Mouse (Mus musculus) kidney, embryonic 14.5 days (tissue): ENCODE results near the gene Nebl. TPM values are rescaled to one million over a fixed set of nuclear protein-coding genes. Genes with fewer than 3 reads are reported as not detected.

Experiments used
- ATAC-seq: fragments of 200-750 bp; cut with Nextera tagmentation; 2 replicates; pipeline ENCODE4 v1.8.0; 2017; ENCODE audit warnings: moderate number of reproducible peaks, mild to moderate bottlenecking, moderate TSS enrichment, moderate library complexity; ENCODE audit not compliant: low FRiP score, low TSS enrichment
- H3K27ac ChIP-seq: fragments of 300-500 bp; sonication (generic); 2 replicates; pipeline ENCODE4 v1.5.1; 2014; ENCODE audit warnings: low read depth, mild to moderate bottlenecking, low read length, moderate library complexity, mixed read lengths
- H3K27me3 ChIP-seq: fragments of 300-500 bp; sonication (generic); 2 replicates; pipeline ENCODE4 v1.6.1; 2014; ENCODE audit warnings: mild to moderate bottlenecking, low read length; ENCODE audit not compliant: control insufficient read depth, insufficient read depth
- H3K36me3 ChIP-seq: fragments of 300-500 bp; sonication (generic); 2 replicates; pipeline ENCODE4 v1.6.1; 2014; ENCODE audit warnings: low read length, mixed read lengths; ENCODE audit not compliant: control insufficient read depth, insufficient read depth
- H3K4me1 ChIP-seq: fragments of 300-500 bp; sonication (generic); 2 replicates; pipeline ENCODE4 v1.6.1; 2014; ENCODE audit warnings: low read length, mixed read lengths; ENCODE audit not compliant: control insufficient read depth, insufficient read depth
- H3K4me2 ChIP-seq: fragments of 300-500 bp; sonication (generic); replicated peaks from 2 replicates; pipeline ENCODE4 v1.6.1; 2014; ENCODE audit warnings: low read depth, mild to moderate bottlenecking, low read length
- H3K4me3 ChIP-seq: fragments of 300-500 bp; sonication (generic); 2 replicates; pipeline ENCODE4 v1.5.1; 2014; ENCODE audit warnings: mild to moderate bottlenecking, low read length
- H3K9ac ChIP-seq: fragments of 300-500 bp; sonication (generic); 2 replicates; pipeline ENCODE4 v1.6.1; 2014; ENCODE audit warnings: low read depth, mild to moderate bottlenecking, low read length, moderate library complexity
- H3K9me3 ChIP-seq: fragments of 300-500 bp; sonication (generic); 2 replicates; pipeline ENCODE4 v1.6.1; 2016; ENCODE audit warnings: low read length; ENCODE audit not compliant: control insufficient read depth
- WGBS: fragments of 180-500 bp; shearing (Covaris S2); extraction: QIAGEN DNeasy Blood & Tissue Kit; methylation state at CpG from one replicate; pipeline ENCODE4 v1.1.7; 2014; 5-methylcytosine and 5-hydroxymethylcytosine counted together
- polyA plus RNA-seq: library from polyadenylated mRNA; unstranded; fragments of >200 nt; fragmentation: Nextera tagmentation; extraction: Ambion mirVana; gene quantifications from 2 replicates; pipeline ENCODE4 v1.2.1, GENCODE M21; 2014

The Nebl gene
- polyA plus RNA-seq, 1 experiment from 2014 or later = 6.4 TPM

DNA sequence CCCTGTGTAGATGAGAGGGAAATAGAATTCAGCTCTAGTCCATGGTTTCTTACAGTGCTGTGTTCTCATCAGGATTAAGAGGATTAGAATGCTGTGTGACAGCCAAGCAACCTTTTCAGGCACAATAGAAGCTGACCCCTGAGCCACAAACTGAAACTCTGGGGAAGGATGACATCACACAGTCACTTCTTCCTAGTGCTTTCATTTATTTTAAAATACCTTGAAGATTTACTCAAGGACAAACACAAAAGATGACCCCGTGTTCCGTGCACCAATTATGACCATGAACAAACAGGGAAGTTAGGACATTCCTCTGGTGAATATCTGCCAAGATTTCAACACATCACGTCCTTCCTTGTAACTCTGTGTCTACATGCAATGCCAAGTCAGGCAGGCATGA, 121.0 kb downstream of the Nebl start:
- Histone ChIP-seq H3K9me3 (no peaks in the 10 kb centered on the region), H3K27me3 (no peaks in the 10 kb centered on the region), H3K9ac (no peak overlapping the region), H3K36me3 (no peaks in the 10 kb centered on the region), H3K4me1 (no peaks in the 10 kb centered on the region), H3K4me2 (no peak overlapping the region), H3K27ac (no peak overlapping the region), H3K4me3 (no peak overlapping the region)
- 71% methylated on average over 3 of the region's 3 CpGs for WGBS
- ATAC-seq = no peak

DNA sequence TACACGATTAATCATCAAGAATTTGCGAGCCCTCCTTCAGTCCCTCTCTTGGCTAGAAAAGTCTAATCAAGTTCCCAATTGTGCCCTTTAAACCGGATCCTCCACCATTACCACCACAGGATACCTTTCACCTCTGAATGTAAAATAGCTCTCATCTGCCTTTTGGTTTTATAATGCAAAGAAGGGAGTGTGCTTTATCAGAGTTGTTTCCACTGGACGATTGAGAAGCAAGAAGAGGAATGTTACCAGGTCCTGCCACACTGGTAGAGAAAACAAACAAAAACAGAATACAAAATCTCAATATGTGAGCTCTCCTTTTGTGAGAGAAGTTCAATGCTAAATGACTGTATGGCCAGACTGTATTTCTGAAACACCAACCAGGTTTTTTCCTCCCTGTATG, 127.7 kb downstream of the Nebl start:
- Histone ChIP-seq H3K4me1 (no peaks in the 10 kb centered on the region), H3K9me3 (no peaks in the 10 kb centered on the region), H3K4me2 (no peak overlapping the region), H3K36me3 (no peaks in the 10 kb centered on the region), H3K4me3 (no peak overlapping the region), H3K27me3 (no peaks in the 10 kb centered on the region), H3K9ac (no peak overlapping the region), H3K27ac (no peak overlapping the region)
- no peak for ATAC-seq
- 59% methylated on average over 4 of the region's 4 CpGs for WGBS

GRCm38 (mm10) chr2:17600652-17601051, 130.6 kb downstream of the Nebl start:
- no peak overlapping the region for H3K27ac ChIP-seq
- WGBS = 64% methylated on average over 2 of the region's 2 CpGs
- H3K4me3 ChIP-seq = no peak overlapping the region
- H3K27me3 ChIP-seq = no peaks in the 10 kb centered on the region
- H3K4me2 ChIP-seq = no peak overlapping the region
- no peaks in the 10 kb centered on the region for H3K36me3 ChIP-seq
- H3K9ac ChIP-seq = no peak overlapping the region
- H3K4me1 ChIP-seq = no peaks in the 10 kb centered on the region
- no peaks in the 10 kb centered on the region for H3K9me3 ChIP-seq
- no peak for ATAC-seq

DNA sequence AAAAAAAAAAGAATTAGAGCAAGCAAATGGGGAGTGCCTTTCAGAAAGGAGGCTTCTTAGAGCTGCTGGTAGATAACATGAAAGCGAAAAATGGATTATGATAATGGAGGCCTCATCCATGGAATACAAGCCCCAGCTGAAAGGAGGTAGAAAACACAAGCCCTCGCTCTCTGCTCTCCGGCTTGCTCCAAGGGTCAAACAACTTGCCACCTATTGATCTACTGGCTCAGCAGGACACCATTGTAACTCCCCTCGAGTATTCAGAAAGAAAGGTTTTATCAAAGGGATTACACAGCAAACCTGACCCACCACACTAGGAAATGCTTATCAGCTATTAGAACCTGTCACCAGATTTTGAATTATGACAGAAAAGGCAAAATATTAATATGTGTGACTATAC, 131.4 kb downstream of the Nebl start:
- Histone ChIP-seq H3K9ac (no peak overlapping the region), H3K4me3 (no peak overlapping the region), H3K27me3 (no peaks in the 10 kb centered on the region), H3K4me2 (no peak overlapping the region), H3K4me1 (no peaks in the 10 kb centered on the region), H3K36me3 (no peaks in the 10 kb centered on the region), H3K27ac (no peak overlapping the region), H3K9me3 (no peaks in the 10 kb centered on the region)
- no peak for ATAC-seq
- 71% methylated on average over 4 of the region's 4 CpGs for WGBS

GRCm38 (mm10) chr2:17597932-17598331, 133.3 kb downstream of the Nebl start:
- Histone ChIP-seq H3K4me3 (no peak overlapping the region), H3K9me3 (no peaks in the 10 kb centered on the region), H3K4me1 (no peaks in the 10 kb centered on the region), H3K4me2 (no peak overlapping the region), H3K27me3 (no peaks in the 10 kb centered on the region), H3K9ac (no peak overlapping the region), H3K36me3 (no peaks in the 10 kb centered on the region), H3K27ac (no peak overlapping the region)
- ATAC-seq = no peak
- WGBS = 16% methylated on average over 2 of the region's 2 CpGs

DNA sequence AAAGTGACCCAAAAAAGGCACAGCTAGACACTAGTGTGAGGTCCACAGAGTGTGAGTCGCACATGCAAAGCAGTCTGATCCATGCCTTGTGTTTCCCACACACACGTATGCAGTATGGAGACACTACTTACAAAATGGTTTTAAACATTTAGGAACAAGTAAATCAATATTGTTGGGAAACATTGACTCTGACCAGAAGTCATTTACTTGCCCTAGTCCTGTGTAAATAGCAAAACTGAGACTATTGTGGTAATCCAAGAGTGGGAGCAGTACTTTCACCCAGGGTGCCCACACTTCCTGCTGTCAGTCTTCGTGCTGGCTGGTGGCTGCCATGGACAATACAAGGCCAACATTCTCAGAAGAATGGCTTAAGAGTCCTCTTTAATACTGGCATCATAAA, 141.6 kb downstream of the Nebl start:
- Histone ChIP-seq H3K36me3 (no peaks in the 10 kb centered on the region), H3K9ac (no peak overlapping the region), H3K4me3 (no peak overlapping the region), H3K9me3 (no peaks in the 10 kb centered on the region), H3K4me1 (no peaks in the 10 kb centered on the region), H3K4me2 (no peak overlapping the region), H3K27me3 (no peaks in the 10 kb centered on the region), H3K27ac (no peak overlapping the region)
- 89% methylated on average over 3 of the region's 3 CpGs for WGBS
- no peak for ATAC-seq

DNA sequence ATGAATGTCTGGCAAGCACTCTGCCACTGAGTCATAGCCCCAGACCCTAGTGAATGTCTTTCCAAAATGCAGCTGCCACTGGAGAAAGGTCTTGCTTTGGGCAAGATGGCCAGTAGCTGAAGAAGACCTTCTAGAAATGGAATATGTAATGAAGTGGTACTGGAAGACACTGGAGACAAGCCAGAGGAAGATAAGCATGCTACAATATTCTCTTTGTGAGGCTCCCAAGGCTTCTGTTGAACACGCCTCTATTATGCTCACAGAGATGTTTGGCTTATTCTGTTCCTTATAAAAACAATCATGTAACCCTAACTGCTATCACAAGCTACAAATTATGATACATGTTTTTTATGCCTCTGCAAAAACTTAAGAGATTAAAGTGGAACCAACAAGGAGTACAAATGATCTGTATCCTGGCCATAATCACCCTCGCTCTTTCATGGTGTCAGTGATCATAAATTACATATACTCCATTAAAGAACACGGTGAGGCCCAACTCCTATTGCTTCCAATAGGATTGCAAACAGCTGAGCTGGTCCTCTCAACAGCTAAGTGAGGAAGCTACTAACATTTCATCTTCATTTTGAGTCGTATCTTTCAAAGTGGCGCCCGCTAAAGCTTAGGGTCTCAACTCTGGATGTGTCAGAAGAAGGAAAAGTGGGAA, 145.8 kb downstream of the Nebl start:
- H3K9me3 ChIP-seq = no peaks in the 10 kb centered on the region
- H3K4me3 ChIP-seq = no peak overlapping the region
- H3K4me2 ChIP-seq = no peak overlapping the region
- no peaks in the 10 kb centered on the region for H3K4me1 ChIP-seq
- 50% methylated on average over 6 of the region's 6 CpGs for WGBS
- H3K9ac ChIP-seq = no peak overlapping the region
- no peaks in the 10 kb centered on the region for H3K27me3 ChIP-seq
- no peak overlapping the region for H3K27ac ChIP-seq
- no peaks in the 10 kb centered on the region for H3K36me3 ChIP-seq
- ATAC-seq = no peak

GRCm38 (mm10) chr2:17575648-17576047, 155.6 kb downstream of the Nebl start:
- no peak for ATAC-seq
- no peaks in the 10 kb centered on the region; the same call in 1 of the 2 replicates for H3K9me3 ChIP-seq
- H3K4me1 ChIP-seq = no peaks in the 10 kb centered on the region
- H3K4me2 ChIP-seq = no peak overlapping the region
- no peak overlapping the region for H3K27ac ChIP-seq
- H3K4me3 ChIP-seq = no peak overlapping the region
- H3K36me3 ChIP-seq = no peaks in the 10 kb centered on the region
- 67% methylated on average over 3 of the region's 3 CpGs for WGBS
- H3K9ac ChIP-seq = no peak overlapping the region
- H3K27me3 ChIP-seq = no peaks in the 10 kb centered on the region

DNA sequence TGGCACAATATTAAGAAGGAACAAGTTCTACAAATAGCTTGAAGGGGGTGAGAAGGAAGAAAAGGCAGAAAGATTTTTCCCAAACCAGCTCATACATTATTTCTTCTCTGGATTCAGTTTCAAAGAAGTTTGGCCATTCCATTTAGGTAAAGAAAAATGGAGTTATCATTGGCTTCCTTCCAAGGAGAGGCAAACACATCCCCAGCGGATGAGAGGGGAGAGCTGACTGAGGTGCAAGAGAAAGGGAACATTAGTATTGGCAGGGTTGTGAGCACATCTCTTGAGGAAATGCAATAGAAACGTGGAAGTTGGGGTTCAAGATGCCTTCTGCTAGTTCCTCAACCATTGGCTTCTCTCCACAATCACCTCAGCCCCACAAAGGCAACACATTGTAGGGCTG, 159.5 kb downstream of the Nebl start:
- no peaks in the 10 kb centered on the region for H3K36me3 ChIP-seq
- WGBS = 68% methylated on average over 2 of the region's 2 CpGs
- no peak overlapping the region for H3K4me3 ChIP-seq
- no peaks in the 10 kb centered on the region for H3K9me3 ChIP-seq
- no peaks in the 10 kb centered on the region for H3K4me1 ChIP-seq
- no peak overlapping the region for H3K27ac ChIP-seq
- no peaks in the 10 kb centered on the region for H3K27me3 ChIP-seq
- H3K4me2 ChIP-seq = no peak overlapping the region
- ATAC-seq = no peak
- no peak overlapping the region for H3K9ac ChIP-seq
